Mouse (Mus musculus): ENCODE measurements around the gene Cdh12. TPM values are rescaled to one million over a fixed set of nuclear protein-coding genes. Genes with fewer than 3 reads are reported as not detected.

Cdh12 gene
- 0.05 TPM in 1 of 2 replicates, not detected in the other for polyA plus RNA-seq (2015; fragmentation: Nextera tagmentation; extraction: Ambion mirVana)

DNA sequence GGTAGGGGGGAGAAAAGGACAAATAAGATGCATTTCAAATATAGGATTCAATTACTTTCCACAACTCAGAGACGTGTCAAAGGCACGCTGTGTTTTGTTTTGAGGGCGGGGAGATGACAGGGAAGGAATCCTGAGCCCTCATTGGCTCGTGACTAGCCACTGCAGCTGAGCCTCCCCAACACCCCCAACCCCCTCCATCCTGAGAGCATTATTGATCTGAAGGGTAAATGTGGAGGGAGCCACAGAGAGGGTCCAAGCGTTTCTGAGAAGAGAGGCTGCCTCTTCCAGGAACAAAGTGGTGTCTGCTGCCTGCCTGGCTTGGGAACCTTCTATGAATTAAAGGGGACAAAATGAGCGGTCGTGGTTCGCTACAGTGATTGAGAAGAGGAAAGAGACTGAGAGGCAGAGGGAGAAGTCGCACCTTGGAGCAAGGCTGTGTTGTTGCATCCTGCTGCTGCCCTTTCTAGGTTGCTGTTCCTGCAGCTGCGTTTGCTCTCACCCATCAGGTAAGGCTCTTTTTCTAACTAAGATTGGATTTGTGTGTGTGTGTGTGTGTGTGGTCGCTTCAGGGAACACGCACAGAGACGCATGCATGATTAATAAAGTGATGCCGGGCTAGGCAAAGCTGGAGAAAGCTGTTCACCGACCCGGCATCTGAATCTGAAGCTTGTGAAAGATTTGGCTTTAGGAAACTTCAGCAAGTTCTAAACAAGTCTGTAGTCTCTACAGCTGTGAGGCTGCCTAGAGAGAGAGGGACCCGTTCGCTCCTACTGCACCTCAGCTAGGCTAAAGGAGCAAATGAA lies at the start of gene Cdh12:
Gene Cdh12 (plus strand): TSS at position 405 of the 803 bp plus-strand sequence.
- Histone ChIP-seq H3K4me2 (peak within 1 kb of the TSS; percentile 74), H3K9me3 (no peaks in the 10 kb centered on the region), H3K4me1 (no peaks in the 10 kb centered on the region), H3K36me3 (no peaks in the 10 kb centered on the region), H3K27ac (replicated peaks) (no peak within 1 kb of the TSS), H3K27me3 (replicated peaks) (no peaks in the 10 kb centered on the region), H3K9ac (peak within 1 kb of the TSS; percentile 71), H3K4me3 (peak within 1 kb of the TSS; percentile 44)
- ATAC-seq (ENCODE audit: extremely low read depth, insufficient number of reproducible peaks, low FRiP score, low TSS enrichment) = no peak
- WGBS = 15% methylated on average over 18 of the region's 18 CpGs

DNA sequence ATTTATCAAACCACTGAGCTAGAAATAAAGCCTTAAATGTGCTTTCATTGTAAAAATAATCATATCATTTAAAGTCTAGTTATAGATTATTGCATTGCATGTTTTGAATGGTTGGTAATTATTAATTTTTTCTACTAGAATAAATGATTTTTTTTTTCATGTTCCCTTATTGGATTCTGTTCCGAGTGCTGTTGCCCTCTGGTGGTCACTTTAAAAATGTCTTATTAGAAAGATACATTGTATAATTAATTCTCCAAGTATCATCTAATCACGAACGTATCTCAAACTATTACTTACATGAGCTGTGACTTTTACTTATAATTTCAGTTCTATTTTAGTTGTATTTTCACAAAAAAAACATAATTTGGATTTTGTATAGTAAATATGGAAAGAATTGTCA lies 45.5 kb upstream of the Cdh12 start:
- 44% methylated on average over 3 of the region's 3 CpGs for WGBS
- no peak overlapping the region for H3K4me3 ChIP-seq
- no peaks in the 10 kb centered on the region for H3K36me3 ChIP-seq
- H3K4me2 ChIP-seq = no peak overlapping the region
- H3K27ac ChIP-seq (replicated peaks) = no peak overlapping the region
- no peaks in the 10 kb centered on the region for H3K4me1 ChIP-seq
- no peaks in the 10 kb centered on the region for H3K9me3 ChIP-seq
- H3K27me3 ChIP-seq (replicated peaks) = no peaks in the 10 kb centered on the region
- ATAC-seq (ENCODE audit: extremely low read depth, insufficient number of reproducible peaks, low FRiP score, low TSS enrichment) = no peak
- H3K9ac ChIP-seq = no peak overlapping the region

DNA sequence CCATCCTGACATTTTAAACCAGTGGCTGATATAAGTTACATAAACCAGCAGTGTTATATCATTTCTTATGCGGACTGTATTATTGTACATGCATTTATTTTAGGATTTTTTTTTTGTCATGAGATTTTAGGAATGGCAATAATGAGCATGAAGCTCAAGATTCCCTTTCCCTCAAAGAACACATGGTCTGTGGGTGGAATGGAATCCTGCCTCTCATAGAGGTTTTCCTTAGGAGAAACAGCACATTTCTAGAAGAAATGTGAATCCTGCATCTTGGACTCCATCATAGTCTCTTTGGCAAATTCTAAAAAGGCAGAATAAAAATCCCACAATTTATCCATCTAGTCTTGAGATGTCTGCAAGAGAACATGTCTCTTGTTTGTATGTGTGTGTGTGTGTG lies 35.7 kb upstream of the Cdh12 start:
- no peak for ATAC-seq (ENCODE audit: extremely low read depth, insufficient number of reproducible peaks, low FRiP score, low TSS enrichment)

DNA sequence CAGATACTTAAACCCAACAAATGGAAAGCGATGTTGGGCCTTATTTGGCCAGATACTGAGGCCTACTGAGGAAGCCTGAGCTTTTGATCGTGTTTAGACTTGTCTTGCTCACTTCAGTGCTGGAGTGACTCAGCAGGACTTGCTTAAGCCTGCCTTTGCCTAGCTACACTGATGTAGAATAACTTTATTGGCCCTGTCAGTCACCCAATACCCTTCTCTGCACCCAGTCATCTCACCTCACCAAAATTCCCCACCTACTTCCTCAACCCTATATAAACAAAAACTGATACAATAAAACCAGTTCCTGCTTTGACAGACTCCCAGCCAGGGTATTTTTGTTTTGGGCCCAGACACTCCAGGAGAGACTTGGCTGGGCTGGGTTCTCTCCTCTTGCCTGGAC lies 12.7 kb upstream of the Cdh12 start:
- H3K4me3 ChIP-seq = no peak overlapping the region

More for the DNA sequence above, 35.7 kb upstream of the Cdh12 start:
- Histone ChIP-seq H3K4me1 (no peaks in the 10 kb centered on the region), H3K27ac (replicated peaks) (no peak overlapping the region), H3K9me3 (no peaks in the 10 kb centered on the region), H3K36me3 (no peaks in the 10 kb centered on the region), H3K4me3 (no peak overlapping the region), H3K9ac (no peak overlapping the region), H3K27me3 (replicated peaks) (no peaks in the 10 kb centered on the region), H3K4me2 (no peak overlapping the region)
- 78% methylated on average over 1 of the region's 1 CpGs for WGBS

DNA sequence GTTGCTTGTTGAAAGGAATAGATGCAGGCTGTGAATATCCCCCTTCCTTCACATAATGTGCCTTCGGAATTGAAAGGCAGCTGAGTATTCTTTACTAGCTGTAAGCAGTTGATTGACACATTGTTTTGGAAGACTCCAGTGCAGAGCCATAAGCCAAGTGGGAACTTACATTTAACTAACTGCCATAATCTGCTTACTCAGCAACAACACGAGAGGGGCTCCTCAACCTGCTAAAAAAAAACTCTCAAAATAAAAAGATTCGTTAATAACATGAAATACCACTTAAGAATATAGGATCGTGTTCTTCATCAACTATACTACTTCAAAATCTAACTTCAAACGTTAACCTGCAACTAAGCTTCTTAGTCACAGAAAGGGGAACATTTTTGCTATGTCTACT lies 1.5 kb downstream of the Cdh12 start:
- Histone ChIP-seq H3K4me3 (no peak overlapping the region), H3K9me3 (no peaks in the 10 kb centered on the region), H3K36me3 (no peaks in the 10 kb centered on the region), H3K9ac (no peak overlapping the region), H3K4me1 (no peaks in the 10 kb centered on the region), H3K27ac (replicated peaks) (no peak overlapping the region), H3K4me2 (no peak overlapping the region), H3K27me3 (replicated peaks) (no peaks in the 10 kb centered on the region)
- ATAC-seq (ENCODE audit: extremely low read depth, insufficient number of reproducible peaks, low FRiP score, low TSS enrichment) = no peak
- WGBS = 55% methylated on average over 5 of the region's 5 CpGs

More for the DNA sequence above, 12.7 kb upstream of the Cdh12 start:
- no peak for ATAC-seq (ENCODE audit: extremely low read depth, insufficient number of reproducible peaks, low FRiP score, low TSS enrichment)
- WGBS = 67% methylated on average over 2 of the region's 2 CpGs
- no peak overlapping the region for H3K9ac ChIP-seq
- H3K27me3 ChIP-seq (replicated peaks) = no peaks in the 10 kb centered on the region
- no peaks in the 10 kb centered on the region for H3K4me1 ChIP-seq
- H3K4me2 ChIP-seq = no peak overlapping the region
- no peak overlapping the region for H3K27ac ChIP-seq (replicated peaks)
- H3K9me3 ChIP-seq = no peaks in the 10 kb centered on the region
- H3K36me3 ChIP-seq = no peaks in the 10 kb centered on the region

DNA sequence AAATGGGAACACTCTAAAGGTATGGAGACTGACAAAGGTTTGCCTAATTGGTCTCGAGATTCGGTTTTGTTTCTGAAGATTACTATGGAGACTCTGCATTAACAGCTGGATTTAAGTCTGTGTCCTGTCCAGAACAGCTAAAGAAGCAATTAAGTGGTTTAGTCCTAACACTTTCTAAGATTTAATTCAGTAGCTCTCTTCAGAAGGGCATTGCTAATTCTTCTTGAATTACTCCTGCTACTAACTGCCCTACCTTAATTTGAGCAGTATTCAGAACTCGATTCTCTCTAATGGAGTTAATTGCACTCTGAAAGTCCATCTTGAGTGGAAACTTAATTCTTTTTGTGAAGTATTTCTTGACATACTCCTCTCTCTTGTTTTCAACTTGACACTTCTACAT lies 9.4 kb downstream of the Cdh12 start:
- no peaks in the 10 kb centered on the region for H3K27me3 ChIP-seq (replicated peaks)
- WGBS = 79% methylated on average over 3 of the region's 3 CpGs
- no peaks in the 10 kb centered on the region for H3K4me1 ChIP-seq
- no peak overlapping the region for H3K27ac ChIP-seq (replicated peaks)
- H3K4me2 ChIP-seq = no peak overlapping the region
- H3K9ac ChIP-seq = no peak overlapping the region
- ATAC-seq (ENCODE audit: extremely low read depth, insufficient number of reproducible peaks, low FRiP score, low TSS enrichment) = no peak
- no peaks in the 10 kb centered on the region for H3K36me3 ChIP-seq
- H3K9me3 ChIP-seq = no peaks in the 10 kb centered on the region
- no peak overlapping the region for H3K4me3 ChIP-seq

DNA sequence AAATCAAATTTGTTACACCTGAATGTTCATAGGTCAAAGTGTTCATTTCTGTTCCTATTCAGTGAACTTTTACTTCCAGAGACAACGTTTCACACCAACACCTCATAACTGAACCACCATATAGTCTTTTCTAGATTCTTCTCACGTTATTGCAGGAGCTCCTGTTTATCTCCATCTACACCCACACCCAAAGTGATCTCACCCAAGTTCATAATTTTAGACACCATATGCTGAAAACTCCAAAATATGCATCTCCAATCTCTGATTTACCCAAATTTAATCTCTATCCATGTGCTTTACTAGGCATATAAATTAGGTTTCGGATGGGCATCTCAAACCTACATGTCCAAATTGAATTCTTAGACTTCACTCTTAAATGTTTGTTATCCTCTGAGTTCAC lies 13.4 kb downstream of the Cdh12 start:
- ATAC-seq (ENCODE audit: extremely low read depth, insufficient number of reproducible peaks, low FRiP score, low TSS enrichment) = no peak

DNA sequence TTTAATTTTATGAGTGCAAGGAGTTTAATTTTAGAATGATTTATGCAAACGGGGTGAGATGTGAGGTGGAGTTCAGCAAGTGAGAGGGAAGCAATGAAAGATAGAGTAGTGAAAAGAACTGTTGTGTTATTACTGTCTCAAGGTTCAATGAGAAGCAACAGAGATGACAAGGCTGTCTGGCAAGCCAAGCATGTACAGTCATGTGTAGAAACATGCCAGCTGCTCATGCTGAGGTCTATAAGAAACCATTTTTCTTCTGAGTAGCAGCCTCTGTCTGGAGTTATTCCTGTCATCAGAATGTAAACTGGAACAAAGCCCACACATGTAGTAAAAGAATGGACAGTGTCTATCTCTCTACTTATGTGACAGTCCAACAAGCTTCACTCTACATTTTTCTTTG lies 14.5 kb downstream of the Cdh12 start:
- 50% methylated on average over 1 of the region's 1 CpGs for WGBS
- Histone ChIP-seq H3K9ac (no peak overlapping the region), H3K4me1 (no peaks in the 10 kb centered on the region), H3K27me3 (replicated peaks) (no peaks in the 10 kb centered on the region), H3K9me3 (no peaks in the 10 kb centered on the region), H3K27ac (replicated peaks) (no peak overlapping the region), H3K36me3 (no peaks in the 10 kb centered on the region), H3K4me3 (no peak overlapping the region), H3K4me2 (no peak overlapping the region)
- no peak for ATAC-seq (ENCODE audit: extremely low read depth, insufficient number of reproducible peaks, low FRiP score, low TSS enrichment)

More for the DNA sequence above, 13.4 kb downstream of the Cdh12 start:
- H3K4me3 ChIP-seq = no peak overlapping the region
- H3K27ac ChIP-seq (replicated peaks) = no peak overlapping the region
- no peaks in the 10 kb centered on the region for H3K9me3 ChIP-seq
- H3K4me2 ChIP-seq = no peak overlapping the region
- 63% methylated on average over 3 of the region's 3 CpGs for WGBS
- no peaks in the 10 kb centered on the region for H3K4me1 ChIP-seq
- H3K27me3 ChIP-seq (replicated peaks) = no peaks in the 10 kb centered on the region
- H3K9ac ChIP-seq = no peak overlapping the region
- no peaks in the 10 kb centered on the region for H3K36me3 ChIP-seq

DNA sequence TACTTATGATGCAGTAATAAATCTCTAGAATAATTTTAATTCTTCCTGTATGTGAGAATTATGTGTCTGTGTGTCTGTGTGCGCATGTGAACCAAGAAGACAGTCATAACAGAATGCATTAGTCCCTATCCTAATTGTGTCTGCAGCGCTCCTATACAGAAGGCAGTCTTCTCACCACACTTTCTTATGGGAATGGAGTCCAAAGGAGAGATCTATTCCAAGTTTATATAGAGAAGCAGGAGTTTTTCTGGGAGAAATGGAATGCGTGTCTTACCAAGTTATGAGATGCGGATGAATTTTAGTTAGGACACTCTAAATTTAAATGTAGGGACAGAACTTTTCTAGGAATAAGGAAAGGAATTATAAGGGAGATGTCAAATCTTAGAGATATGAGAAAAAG lies 101.9 kb downstream of the Cdh12 start:
- Histone ChIP-seq H3K27me3 (replicated peaks) (no peaks in the 10 kb centered on the region), H3K9ac (no peak overlapping the region), H3K4me3 (no peak overlapping the region), H3K4me2 (no peak overlapping the region), H3K36me3 (no peaks in the 10 kb centered on the region), H3K27ac (replicated peaks) (no peak overlapping the region), H3K4me1 (no peaks in the 10 kb centered on the region), H3K9me3 (no peaks in the 10 kb centered on the region)
- ATAC-seq (ENCODE audit: extremely low read depth, insufficient number of reproducible peaks, low FRiP score, low TSS enrichment) = no peak
- WGBS = 82% methylated on average over 4 of the region's 4 CpGs

DNA sequence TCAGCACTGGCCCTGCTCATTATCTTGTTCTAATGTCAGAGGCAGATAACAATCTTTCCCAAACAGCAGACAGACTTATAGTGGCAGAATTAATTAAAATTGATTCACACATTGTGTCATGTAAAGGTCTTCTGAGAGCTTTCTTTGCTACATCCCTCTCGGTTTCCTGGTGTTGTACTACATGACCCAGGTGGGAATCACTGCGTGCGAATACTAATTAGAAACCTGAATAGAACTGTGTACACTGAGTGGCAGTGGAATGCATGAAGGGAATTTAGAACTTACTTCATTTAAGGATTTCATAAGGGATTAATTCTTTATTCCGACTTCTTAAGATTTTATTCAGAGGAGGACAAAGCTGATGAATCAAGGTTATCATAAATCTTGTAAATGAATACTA lies 121.9 kb downstream of the Cdh12 start:
- H3K9ac ChIP-seq = no peak overlapping the region
- H3K4me3 ChIP-seq = no peak overlapping the region
- H3K4me2 ChIP-seq = no peak overlapping the region
- no peaks in the 10 kb centered on the region for H3K4me1 ChIP-seq
- ATAC-seq (ENCODE audit: extremely low read depth, insufficient number of reproducible peaks, low FRiP score, low TSS enrichment) = no peak
- no peaks in the 10 kb centered on the region for H3K36me3 ChIP-seq
- no peaks in the 10 kb centered on the region for H3K9me3 ChIP-seq
- 77% methylated on average over 4 of the region's 4 CpGs for WGBS
- no peak overlapping the region for H3K27ac ChIP-seq (replicated peaks)
- no peaks in the 10 kb centered on the region for H3K27me3 ChIP-seq (replicated peaks)

DNA sequence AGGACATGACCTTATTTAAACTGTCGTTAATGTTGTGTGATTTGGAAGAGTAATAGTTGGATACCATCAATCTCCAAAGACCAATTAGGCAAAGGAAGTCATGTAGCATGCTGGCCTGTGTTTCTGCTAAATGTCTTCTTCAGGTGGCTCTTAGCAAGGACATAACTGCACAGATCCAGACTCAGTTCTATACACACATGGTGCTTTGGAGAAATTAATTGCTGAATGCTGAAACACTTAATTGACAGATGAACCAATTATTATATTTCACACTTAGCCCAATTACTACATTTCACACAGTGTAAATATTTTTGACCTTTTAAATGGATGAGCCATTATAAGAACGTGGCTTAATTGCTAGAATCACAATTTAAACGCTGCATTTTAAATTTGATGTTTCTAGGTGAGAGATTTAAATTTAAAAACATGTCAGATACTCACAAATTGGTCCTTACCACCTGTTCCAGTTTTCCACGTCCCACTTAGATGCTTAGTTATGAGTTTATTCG lies 133.6 kb downstream of the Cdh12 start:
- ATAC-seq (ENCODE audit: extremely low read depth, insufficient number of reproducible peaks, low FRiP score, low TSS enrichment) = no peak
- Histone ChIP-seq H3K9ac (no peak overlapping the region), H3K9me3 (no peaks in the 10 kb centered on the region), H3K27me3 (replicated peaks) (no peaks in the 10 kb centered on the region), H3K27ac (replicated peaks) (no peak overlapping the region), H3K36me3 (no peaks in the 10 kb centered on the region), H3K4me1 (no peaks in the 10 kb centered on the region), H3K4me2 (no peak overlapping the region), H3K4me3 (no peak overlapping the region)
- 63% methylated on average over 5 of the region's 5 CpGs for WGBS

DNA sequence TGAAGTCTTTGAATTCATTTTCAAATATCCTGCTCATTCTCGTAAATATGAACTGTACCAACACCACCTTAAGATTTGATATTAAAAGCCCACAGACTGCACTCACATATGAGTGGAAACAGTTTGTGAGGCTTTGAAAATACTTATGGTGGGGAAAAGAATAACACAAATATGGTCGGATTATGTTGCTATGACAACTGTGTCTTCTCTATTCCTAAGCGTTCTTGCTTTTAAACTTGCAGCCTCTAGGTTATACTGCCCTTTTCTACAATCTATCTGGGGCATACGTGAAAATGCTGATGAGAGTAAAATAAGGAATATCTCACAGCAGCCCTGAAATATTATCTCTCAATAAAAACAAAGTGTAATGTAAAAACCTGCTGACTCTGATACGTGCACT lies 142.5 kb downstream of the Cdh12 start:
- Histone ChIP-seq H3K4me1 (no peaks in the 10 kb centered on the region), H3K27ac (replicated peaks) (no peak overlapping the region), H3K4me3 (no peak overlapping the region), H3K4me2 (no peak overlapping the region), H3K36me3 (no peaks in the 10 kb centered on the region), H3K9me3 (no peaks in the 10 kb centered on the region), H3K27me3 (replicated peaks) (no peaks in the 10 kb centered on the region), H3K9ac (no peak overlapping the region)
- no peak for ATAC-seq (ENCODE audit: extremely low read depth, insufficient number of reproducible peaks, low FRiP score, low TSS enrichment)
- WGBS = 62% methylated on average over 5 of the region's 5 CpGs

Measured in heart, embryonic 13.5 days (tissue).